Mouse (Mus musculus) left cerebral cortex, adult 2 months (tissue): ENCODE data around the gene Tmem205. TPM values are rescaled to one million over a fixed set of nuclear protein-coding genes. Genes with fewer than 3 reads are reported as not detected.

Experiments used
- DNase-seq, 2 experiments: peaks; one replicate each; pipeline ENCODE4 v3.0.0; 2021 to 2022; ENCODE audit warnings: low spot score in 2 of 2, mixed read lengths in 1 of 2; ENCODE audit errors: extremely low spot score in 1 of 2
- H3K27ac ChIP-seq: fragments of 200-600 bp; 2 replicates; pipeline ENCODE4 v1.8.1; 2022
- H3K4me3 ChIP-seq: fragments of 200-600 bp; 2 replicates; pipeline ENCODE4 v1.8.1; 2022
- CTCF ChIP-seq: fragments of 200-600 bp; IDR thresholded peaks from 2 replicates; pipeline ENCODE4 v1.8.1; 2022; ENCODE audit warnings: antibody characterized with exemption, mild to moderate bottlenecking, moderate library complexity
- intact Hi-C: fragments of 180-260 bp; cut with DNase I; formaldehyde crosslinking; loops from one replicate; pipeline ENCODE4 v1.15.1; 2025
- total RNA-seq, 2 experiments: library from RNA; stranded (reverse); gene quantifications; 2 replicates each; pipeline ENCODE4 v1.2.3; 2021

The Tmem205 gene
- total RNA-seq, 2 experiments from 2014 or later: 31.4 to 35.5 TPM

GRCm38 (mm10) chr9:21925034-21925433 lies 2.3 kb downstream of the Tmem205 start:
- TF ChIP-seq CTCF: no peak
- H3K27ac ChIP-seq: no peak overlapping the region
- no peak overlapping the region for H3K4me3 ChIP-seq
- no peak for DNase-seq
- intact Hi-C loops: no loop called here

- intact Hi-C loops: no loop called here
- DNase-seq: no peak
- Histone ChIP-seq H3K27ac (peak overlapping the region; percentile 24; the same call in 1 of the 2 replicates), H3K4me3 (no peak overlapping the region)
- TF ChIP-seq CTCF: no peak
Measured at GRCm38 (mm10) chr9:21924099-21924493, 3.3 kb downstream of the Tmem205 start.

GRCm38 (mm10) chr9:21923490-21924098 lies 3.8 kb downstream of the Tmem205 start:
- intact Hi-C loops: no loop called here
- Histone ChIP-seq H3K27ac (no peak overlapping the region), H3K4me3 (no peak overlapping the region)
- DNase-seq: no peak
- no peak for TF ChIP-seq CTCF

DNA sequence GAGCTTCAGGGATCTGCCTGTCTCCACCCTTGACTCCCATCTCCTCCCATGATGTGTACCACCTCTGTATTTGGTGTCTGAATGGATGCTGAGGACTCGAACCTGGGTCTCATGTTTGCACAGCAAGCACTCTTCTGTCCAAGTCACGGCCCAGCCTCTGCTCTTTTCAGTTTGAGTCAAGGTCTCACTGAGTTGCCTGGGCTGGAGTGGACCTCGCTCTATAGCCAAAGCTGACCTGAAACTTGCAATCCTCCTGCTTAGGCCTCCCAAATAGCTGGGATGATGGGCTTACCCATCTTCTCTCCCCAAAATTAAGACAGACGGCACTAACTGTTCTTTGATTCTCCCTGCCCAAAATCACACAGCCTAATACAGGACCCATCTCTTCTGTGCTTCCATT lies 4.3 kb downstream of the Tmem205 start:
- no peak for TF ChIP-seq CTCF
- no peak overlapping the region for H3K4me3 ChIP-seq
- intact Hi-C loops: no loop called here
- no peak for DNase-seq
- H3K27ac ChIP-seq: no peak overlapping the region

DNA sequence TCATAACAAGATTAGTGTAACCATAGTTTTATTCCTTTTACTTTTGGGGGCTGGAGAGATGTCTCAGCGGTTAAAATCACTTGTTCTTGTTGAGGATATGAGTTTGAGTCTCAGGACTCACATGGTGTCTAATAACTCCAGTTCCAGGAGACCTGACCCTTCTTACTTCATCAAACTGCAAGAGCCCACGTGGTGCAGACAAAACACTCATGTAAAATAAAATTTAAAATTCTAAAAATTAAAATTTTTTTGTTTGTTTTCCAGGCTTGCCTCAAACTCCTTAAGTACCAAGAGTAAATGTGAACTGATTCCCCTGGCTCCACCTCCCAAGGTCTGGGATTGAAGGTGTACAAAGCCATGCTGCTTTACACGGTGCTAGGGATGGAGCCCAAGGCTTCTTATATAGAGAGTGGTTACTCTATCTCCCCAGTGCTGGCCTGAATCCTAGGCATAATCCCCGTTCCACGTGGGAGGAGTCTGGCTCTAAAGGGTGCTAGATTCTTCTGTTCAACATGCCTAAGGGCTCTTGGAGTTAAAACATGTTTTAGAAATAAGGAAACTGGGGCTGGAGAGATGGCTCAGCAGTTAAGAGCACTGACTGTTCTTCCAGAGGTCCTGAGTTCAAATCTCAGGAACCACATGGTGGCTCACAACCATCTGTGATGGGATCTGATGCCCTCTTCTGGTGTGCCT lies 8.5 kb downstream of the Tmem205 start:
- intact Hi-C loops: loop anchor here (5.0 kb wide), 1 partner anchor 302 kb away; the partner anchor contains the start of gene Smarca4
- TF ChIP-seq CTCF: peak; percentile 40
- Histone ChIP-seq H3K4me3 (peak overlapping the region; percentile 73), H3K27ac (peak overlapping the region; percentile 88; the same call in 1 of the 2 replicates)
- no peak for DNase-seq

DNA sequence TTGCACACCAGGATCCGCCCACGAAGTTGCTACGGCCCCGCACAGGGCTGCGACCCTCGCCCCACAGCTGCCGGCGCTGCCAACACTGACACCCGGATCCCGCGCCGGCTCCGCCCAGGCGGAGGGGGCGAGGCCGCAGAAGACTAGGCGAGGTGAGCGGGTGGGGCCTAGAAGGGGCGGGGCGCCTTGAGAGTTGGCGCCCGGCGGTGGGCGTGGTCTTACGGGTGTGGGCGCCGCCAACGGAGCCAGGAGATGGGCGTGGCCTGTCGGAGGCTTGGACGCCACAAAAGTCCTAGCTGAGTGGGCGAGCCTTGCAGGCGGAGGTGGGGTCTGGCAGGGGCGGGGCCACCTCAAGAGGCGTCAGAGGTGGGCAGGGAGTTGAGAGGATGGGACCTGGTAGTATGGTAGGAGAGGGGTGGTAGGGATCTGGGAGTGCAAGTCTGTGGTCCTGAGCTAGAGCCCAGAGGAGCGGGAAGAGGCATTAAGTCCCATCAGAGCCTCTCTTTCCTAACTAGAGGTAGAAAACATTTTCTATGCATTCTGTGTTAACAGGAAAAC lies 9.2 kb downstream of the Tmem205 start, which contains the start of gene Rab3d:
Gene Rab3d, minus strand, starts transcription at position 158 of the 558 bp plus-strand sequence.
- peak; percentile 85 to 88 for DNase-seq
- Histone ChIP-seq H3K27ac (peak within 1 kb of the TSS; percentile 88), H3K4me3 (peak within 1 kb of the TSS; percentile 73)
- no peak for TF ChIP-seq CTCF
- intact Hi-C loops: loop anchor here (5.0 kb wide), 1 partner anchor 301 kb away; the partner anchor contains the start of gene Smarca4

GRCm38 (mm10) chr9:21917493-21918034 lies 9.8 kb downstream of the Tmem205 start:
- DNase-seq: peak; percentile 70 to 83
- peak overlapping the region; percentile 88 for H3K27ac ChIP-seq
- peak overlapping the region; percentile 73 for H3K4me3 ChIP-seq
- intact Hi-C loops: loop anchor here (2.0 to 5.0 kb wide), 2 partner anchors 45 to 300 kb away; partner anchors contain the start of genes Epor and Smarca4
- TF ChIP-seq CTCF: no peak

DNA sequence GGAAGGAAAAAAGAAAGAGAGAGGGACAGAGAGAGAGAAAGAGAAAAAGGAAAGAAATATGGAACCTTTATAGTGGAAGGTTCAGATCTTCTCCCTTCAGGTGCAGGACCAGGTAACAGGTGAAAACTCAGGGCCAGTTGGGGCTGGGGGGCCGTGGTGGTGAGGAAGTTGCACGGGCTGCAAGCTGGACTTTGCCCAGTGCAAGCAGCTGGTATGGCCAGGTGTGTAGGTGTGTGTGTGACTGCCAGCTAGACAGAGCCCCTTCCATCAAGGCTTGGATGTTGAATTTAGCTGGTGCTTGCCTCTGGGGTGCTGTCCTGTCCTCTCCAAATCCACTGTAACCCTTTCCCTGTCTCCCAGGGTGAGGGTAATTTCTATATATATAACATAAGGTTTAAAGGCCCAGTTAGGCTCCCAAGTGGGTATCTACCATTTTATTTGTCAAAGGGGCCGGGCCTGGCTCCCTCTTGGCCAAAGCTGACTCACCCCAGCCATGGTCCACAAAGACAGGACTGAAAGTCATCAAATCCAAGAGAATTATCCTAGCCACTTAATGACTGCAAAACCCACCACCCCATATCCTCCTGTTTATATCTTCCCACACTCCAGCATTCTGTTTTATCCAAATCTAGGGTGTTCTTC lies 10.4 kb downstream of the Tmem205 start:
- TF ChIP-seq CTCF: no peak
- no peak for DNase-seq
- Histone ChIP-seq H3K27ac (peak overlapping the region; percentile 88), H3K4me3 (peak overlapping the region; percentile 73)
- intact Hi-C loops: loop anchor here (2.0 to 5.0 kb wide), 2 partner anchors 46 to 300 kb away; partner anchors contain the start of genes Epor and Smarca4

- intact Hi-C loops: loop anchor here (10.0 kb wide), 1 partner anchor 395 kb away; the partner anchor contains the start of gene Tmed1
- no peak overlapping the region for H3K27ac ChIP-seq
- TF ChIP-seq CTCF: no peak
- H3K4me3 ChIP-seq: no peak overlapping the region
- DNase-seq: no peak
Measured at GRCm38 (mm10) chr9:21909474-21910223, 17.7 kb downstream of the Tmem205 start.

GRCm38 (mm10) chr9:21908216-21908615 lies 19.1 kb downstream of the Tmem205 start:
- intact Hi-C loops: loop anchor here (10.0 kb wide), 1 partner anchor 393 kb away; the partner anchor contains the start of gene Tmed1
- DNase-seq: no peak
- H3K4me3 ChIP-seq: no peak overlapping the region
- H3K27ac ChIP-seq: no peak overlapping the region
- no peak for TF ChIP-seq CTCF

DNA sequence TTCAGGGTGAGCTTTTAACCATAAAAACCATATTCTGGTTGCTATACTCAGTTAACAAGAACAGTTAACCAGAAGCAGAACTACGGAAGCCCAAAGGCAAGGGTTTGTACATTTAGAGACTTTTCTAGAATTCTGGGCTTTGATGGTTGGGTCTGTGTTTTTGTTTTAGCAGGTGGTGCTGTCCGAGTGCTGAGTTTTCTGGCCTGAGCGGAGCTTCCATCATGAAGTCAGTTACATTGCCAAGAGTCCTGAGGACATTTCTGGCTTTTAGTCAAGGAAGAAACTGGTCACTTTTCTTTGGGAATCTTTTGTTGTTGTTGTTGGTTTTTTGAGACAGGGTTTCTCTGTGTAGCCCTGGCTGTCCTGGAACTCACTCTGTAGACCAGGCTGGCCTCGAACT lies 23.3 kb downstream of the Tmem205 start:
- no peak for TF ChIP-seq CTCF
- no peak overlapping the region for H3K27ac ChIP-seq
- DNase-seq: no peak
- intact Hi-C loops: loop anchor here (10.0 kb wide), 1 partner anchor 389 kb away; the partner anchor contains the start of gene Tmed1
- no peak overlapping the region for H3K4me3 ChIP-seq
